Mouse (Mus musculus) liver, embryonic 12.5 days (tissue): Measurements from ENCODE around the gene Csn3. TPM values are rescaled to one million over a fixed set of nuclear protein-coding genes. Genes with fewer than 3 reads are reported as not detected.

Source experiments
- ATAC-seq: fragments of 200-750 bp; cut with Nextera tagmentation; 2 replicates; pipeline ENCODE4 v1.8.0; 2017; ENCODE audit warnings: moderate number of reproducible peaks, mild to moderate bottlenecking, moderate library complexity
- H3K27ac ChIP-seq: fragments of 300-500 bp; sonication (generic); 2 replicates; pipeline ENCODE4 v1.5.1; 2016; ENCODE audit warnings: mild to moderate bottlenecking
- H3K27me3 ChIP-seq: fragments of 300-500 bp; sonication (generic); replicated peaks from 2 replicates; pipeline ENCODE4 v1.6.1; 2016; ENCODE audit warnings: mild to moderate bottlenecking, moderate library complexity
- H3K36me3 ChIP-seq: fragments of 300-500 bp; sonication (generic); 2 replicates; pipeline ENCODE4 v1.6.1; 2016; ENCODE audit warnings: mild to moderate bottlenecking, moderate library complexity
- H3K4me1 ChIP-seq: fragments of 300-500 bp; sonication (generic); 2 replicates; pipeline ENCODE4 v1.6.1; 2016
- H3K4me2 ChIP-seq: fragments of 300-500 bp; sonication (generic); 2 replicates; pipeline ENCODE4 v1.6.1; 2016; ENCODE audit warnings: mild to moderate bottlenecking, moderate library complexity
- H3K4me3 ChIP-seq: fragments of 300-500 bp; sonication (generic); 2 replicates; pipeline ENCODE4 v1.5.1; 2016; ENCODE audit warnings: mild to moderate bottlenecking, moderate library complexity
- H3K9ac ChIP-seq: fragments of 300-500 bp; sonication (generic); 2 replicates; pipeline ENCODE4 v1.6.1; 2016; ENCODE audit warnings: mild to moderate bottlenecking, moderate library complexity
- H3K9me3 ChIP-seq: fragments of 300-500 bp; sonication (generic); replicated peaks from 2 replicates; pipeline ENCODE4 v1.6.1; 2016; ENCODE audit warnings: mild to moderate bottlenecking, moderate library complexity
- WGBS: fragments of 180-500 bp; shearing (Covaris S2); methylation state at CpG from one replicate; pipeline ENCODE4 v1.1.7; 2016; ENCODE audit not compliant: insufficient replicate concordance; 5-methylcytosine and 5-hydroxymethylcytosine counted together
- polyA plus RNA-seq: library from polyadenylated mRNA; unstranded; fragments of >200 nt; fragmentation: Nextera tagmentation; extraction: Ambion mirVana; gene quantifications from 2 replicates; pipeline ENCODE4 v1.2.1, GENCODE M21; 2016

Csn3 gene
- 0.12 TPM in 1 of 2 replicates, not detected in the other for polyA plus RNA-seq

- no peaks in the 10 kb centered on the region for H3K9me3 ChIP-seq
- no peaks in the 10 kb centered on the region for H3K36me3 ChIP-seq
- no peaks in the 10 kb centered on the region for H3K4me1 ChIP-seq
- no peaks in the 10 kb centered on the region for H3K27me3 ChIP-seq
- 45% methylated on average over 5 of the region's 5 CpGs for WGBS
- no peak within 1 kb of the TSS for H3K4me3 ChIP-seq
- no peak for ATAC-seq
- no peak within 1 kb of the TSS for H3K27ac ChIP-seq
- H3K4me2 ChIP-seq = no peak within 1 kb of the TSS
- no peak within 1 kb of the TSS for H3K9ac ChIP-seq
Measured at GRCm38 (mm10) chr5:87925372-87925771, at the start of gene Csn3. Gene Csn3 (plus strand): TSS chr5:87925579.

- no peak for ATAC-seq
- no peak within 1 kb of the TSS for H3K27ac ChIP-seq
- H3K4me1 ChIP-seq = no peaks in the 10 kb centered on the region
- no peak within 1 kb of the TSS for H3K4me3 ChIP-seq
- no peak within 1 kb of the TSS for H3K4me2 ChIP-seq
- no peak within 1 kb of the TSS for H3K9ac ChIP-seq
- H3K9me3 ChIP-seq = no peaks in the 10 kb centered on the region
- no peaks in the 10 kb centered on the region for H3K27me3 ChIP-seq
- 72% methylated on average over 1 of the region's 1 CpGs for WGBS
- H3K36me3 ChIP-seq = no peaks in the 10 kb centered on the region
Measured at GRCm38 (mm10) chr5:87884729-87885128, 40.6 kb upstream of the Csn3 start, which contains the start of gene Odam. Gene Odam (plus strand): TSS chr5:87885029.

GRCm38 (mm10) chr5:87931603-87932002, 6.2 kb downstream of the Csn3 start:
- no peak overlapping the region for H3K4me3 ChIP-seq
- no peak for ATAC-seq
- no peaks in the 10 kb centered on the region for H3K36me3 ChIP-seq
- no peaks in the 10 kb centered on the region for H3K9me3 ChIP-seq
- H3K4me2 ChIP-seq = no peak overlapping the region
- H3K9ac ChIP-seq = no peak overlapping the region
- H3K27me3 ChIP-seq = no peaks in the 10 kb centered on the region
- no peaks in the 10 kb centered on the region for H3K4me1 ChIP-seq
- H3K27ac ChIP-seq = no peak overlapping the region
- 31% methylated on average over 1 of the region's 1 CpGs for WGBS

DNA sequence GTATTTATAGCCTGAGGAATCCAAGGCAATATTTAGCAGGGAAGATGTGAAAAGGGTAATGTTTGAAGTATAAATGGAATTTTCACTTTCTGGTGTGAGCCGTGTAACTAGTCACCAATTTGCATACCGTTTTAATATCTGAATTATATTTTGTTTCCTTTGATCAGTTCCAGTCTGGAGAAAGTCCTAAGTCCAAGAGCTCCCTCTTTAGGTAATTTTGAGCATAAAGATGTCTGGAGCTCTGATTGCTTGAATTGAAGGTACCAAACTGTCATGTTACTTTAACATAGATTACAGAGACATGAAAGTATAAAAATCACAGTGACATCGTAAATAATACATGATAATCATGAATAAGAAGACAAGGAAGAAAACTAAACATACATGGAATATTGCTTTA, 15.4 kb downstream of the Csn3 start:
- no peak for ATAC-seq
- Histone ChIP-seq H3K36me3 (no peaks in the 10 kb centered on the region), H3K27ac (no peak overlapping the region), H3K4me3 (no peak overlapping the region), H3K9me3 (no peaks in the 10 kb centered on the region), H3K9ac (no peak overlapping the region), H3K4me1 (no peaks in the 10 kb centered on the region), H3K27me3 (no peaks in the 10 kb centered on the region), H3K4me2 (no peak overlapping the region)
- WGBS = 31% methylated on average over 3 of the region's 3 CpGs

GRCm38 (mm10) chr5:87942515-87942914, 17.1 kb downstream of the Csn3 start:
- Histone ChIP-seq H3K27me3 (no peaks in the 10 kb centered on the region), H3K27ac (no peak overlapping the region), H3K4me2 (no peak overlapping the region), H3K9ac (no peak overlapping the region), H3K4me3 (no peak overlapping the region), H3K36me3 (no peaks in the 10 kb centered on the region), H3K4me1 (no peaks in the 10 kb centered on the region), H3K9me3 (no peaks in the 10 kb centered on the region)
- ATAC-seq = no peak

DNA sequence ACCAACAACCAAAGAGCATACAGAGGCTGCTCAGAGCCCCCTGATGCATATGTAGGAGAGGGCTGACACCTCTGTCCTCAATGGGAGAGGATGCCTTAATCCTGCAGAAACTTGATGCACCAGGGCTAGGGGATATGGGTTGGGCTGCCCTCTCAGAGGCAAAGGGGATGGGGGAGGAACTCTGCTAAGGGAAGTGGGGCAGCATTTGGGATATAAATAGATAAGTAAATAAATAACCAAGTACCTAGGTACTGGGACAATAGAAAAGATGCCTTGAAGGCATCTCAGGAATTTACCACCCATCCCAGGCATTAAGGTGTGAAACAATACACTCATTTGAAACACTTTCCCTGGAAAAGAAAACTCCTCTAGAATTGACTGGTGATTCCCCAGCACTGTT, 26.5 kb downstream of the Csn3 start:
- no peak for ATAC-seq
- no peaks in the 10 kb centered on the region for H3K9me3 ChIP-seq

GRCm38 (mm10) chr5:87969201-87969600, 43.8 kb downstream of the Csn3 start, which contains the start of the genes 2310003L06Rik and Gm28434:
Gene 2310003L06Rik (plus strand): TSS chr5:87969459.
Gene Gm28434 (plus strand): TSS chr5:87969517.
- Histone ChIP-seq H3K4me3 (no peak within 1 kb of the TSS), H3K9ac (no peak within 1 kb of the TSS), H3K4me2 (no peak within 1 kb of the TSS), H3K27me3 (no peaks in the 10 kb centered on the region), H3K27ac (no peak within 1 kb of the TSS), H3K4me1 (no peaks in the 10 kb centered on the region), H3K9me3 (no peaks in the 10 kb centered on the region), H3K36me3 (no peaks in the 10 kb centered on the region)
- WGBS = 37% methylated on average over 2 of the region's 2 CpGs
- ATAC-seq = no peak

More for the DNA sequence above, 26.5 kb downstream of the Csn3 start:
- Histone ChIP-seq H3K9ac (no peak overlapping the region), H3K36me3 (no peaks in the 10 kb centered on the region), H3K27ac (no peak overlapping the region), H3K4me3 (no peak overlapping the region), H3K4me1 (no peaks in the 10 kb centered on the region), H3K27me3 (no peaks in the 10 kb centered on the region), H3K4me2 (no peak overlapping the region)

DNA sequence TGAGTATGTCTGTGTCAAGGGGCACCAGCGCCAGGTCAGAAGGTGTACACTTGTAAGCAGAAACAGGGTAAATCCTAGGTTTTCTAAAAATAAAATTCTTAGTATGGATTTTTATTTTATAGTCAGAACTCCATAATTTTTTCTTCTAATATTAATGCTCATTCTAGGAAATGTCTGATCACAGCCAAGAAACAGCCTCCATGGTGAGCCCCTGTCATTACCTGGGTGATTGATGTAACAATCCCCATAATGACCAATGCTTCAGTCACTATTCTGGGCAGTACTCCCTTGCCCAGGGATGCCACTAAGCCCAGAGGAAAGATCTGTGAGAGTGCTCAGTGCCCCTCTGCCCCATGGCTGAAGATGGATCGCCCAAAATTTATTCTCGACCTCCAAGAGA, 53.8 kb downstream of the Csn3 start, which contains the start of gene Cabs1:
Gene Cabs1 (plus strand): TSS at position 301 of the 400 bp plus-strand sequence.
- Histone ChIP-seq H3K27ac (no peak within 1 kb of the TSS), H3K4me3 (no peak within 1 kb of the TSS), H3K4me1 (no peaks in the 10 kb centered on the region), H3K27me3 (no peaks in the 10 kb centered on the region), H3K4me2 (no peak within 1 kb of the TSS), H3K9me3 (no peaks in the 10 kb centered on the region), H3K9ac (no peak within 1 kb of the TSS), H3K36me3 (no peaks in the 10 kb centered on the region)
- WGBS = 56% methylated on average over 3 of the region's 3 CpGs
- ATAC-seq = no peak

Other genes with a start within 250 kb of the Csn3 start
- gene Csn2, start 225.9 kb upstream of the Csn3 start, polyA plus RNA-seq = not detected in 2 replicates
- not detected in 2 replicates for gene Csn1s2a, start 151.0 kb upstream of the Csn3 start, polyA plus RNA-seq
- gene Csn1s2b, start 117.5 kb upstream of the Csn3 start, polyA plus RNA-seq = not detected in 2 replicates
- gene Prr27, start 99.9 kb upstream of the Csn3 start, polyA plus RNA-seq = not detected in 2 replicates
- gene Odam, start 40.5 kb upstream of the Csn3 start, polyA plus RNA-seq = not detected in 2 replicates
- gene 2310003L06Rik, start 43.9 kb downstream of the Csn3 start, polyA plus RNA-seq = not detected in 2 replicates
- gene Gm28434, start 43.9 kb downstream of the Csn3 start, polyA plus RNA-seq = not detected in 2 replicates
- not detected in 2 replicates for gene Cabs1, start 53.9 kb downstream of the Csn3 start, polyA plus RNA-seq
- gene Smr3a, start 77.0 kb downstream of the Csn3 start, polyA plus RNA-seq = not detected in 2 replicates
- not detected in 2 replicates for gene Smr2, start 161.0 kb downstream of the Csn3 start, polyA plus RNA-seq
- not detected in 2 replicates for gene Gm11116, start 186.0 kb downstream of the Csn3 start, polyA plus RNA-seq
- gene Gm11115, start 228.5 kb downstream of the Csn3 start, polyA plus RNA-seq = not detected in 2 replicates